ENCODE assay signal across 9 mouse cellular contexts in genomic region chr4:123182328-123183238, GRCm38 (mm10). TPM values are rescaled to one million over a fixed set of nuclear protein-coding genes. Genes with fewer than 3 reads are reported as not detected.
DNase-seq lines count a peak whose midpoint lies in the region; ATAC-seq and TF ChIP-seq lines count a peak whose summit lies in the region.
"Had no signal": no experiment of that assay in that cellular context is flagged by ENCODE, and none has a peak within 500 bp of the region (broad histone marks: within the 10 kb centered on the region; RNA-seq: fewer than 3 reads in every experiment).

Gene Hpcal4 (plus strand): TSS chr4:123183227.

- peaks cover 97% of the 10 kb centered on the region for H3K27me3 ChIP-seq in E14TG2a.4 (ENCODE audit: insufficient read depth, low read length)
- H3K27me3 ChIP-seq in embryonic facial prominence, embryonic 13.5 days, result peaks cover 76% of the 10 kb centered on the region
- peaks cover 77% of the 10 kb centered on the region for H3K27me3 ChIP-seq in hindbrain, embryonic 12.5 days

- TF ChIP-seq CTCF in E14TG2a.4 (conservative IDR thresholded peaks at IDR 0.05; ENCODE audit: low read length), result no peak

- no peaks in the 10 kb centered on the region for H3K36me3 ChIP-seq in E14TG2a.4 (ENCODE audit: insufficient read depth, low read length)
- H3K36me3 ChIP-seq in embryonic facial prominence, embryonic 13.5 days, result no peaks in the 10 kb centered on the region
- H3K36me3 ChIP-seq in hindbrain, embryonic 12.5 days, result no peaks in the 10 kb centered on the region

- under 1% methylated on average over 42 of the region's 44 CpGs for WGBS in embryonic facial prominence, embryonic 13.5 days
- under 1% methylated on average over 44 of the region's 44 CpGs for WGBS in hindbrain, embryonic 12.5 days

- H3K4me2 ChIP-seq in embryonic facial prominence, embryonic 13.5 days, result peak within 1 kb of the TSS; percentile 81
- peak within 1 kb of the TSS; percentile 79 for H3K4me2 ChIP-seq in hindbrain, embryonic 12.5 days (replicated peaks)

- peak; percentile 53; the same call in 1 of the 2 replicates for ATAC-seq in embryonic facial prominence, embryonic 13.5 days (ENCODE audit: insufficient number of reproducible peaks, insufficient read depth, low FRiP score, low TSS enrichment, low read depth)
- peak; percentile 67 for ATAC-seq in hindbrain, embryonic 12.5 days (ENCODE audit: low FRiP score)
- ATAC-seq in megakaryocyte-erythroid progenitor cell, adult 5-6 weeks (replicated peaks; ENCODE audit: low FRiP score, low TSS enrichment, poor library complexity, severe bottlenecking), result no peak

- peak within 1 kb of the TSS; percentile 62 for H3K9ac ChIP-seq in embryonic facial prominence, embryonic 13.5 days
- H3K9ac ChIP-seq in hindbrain, embryonic 12.5 days, result peak within 1 kb of the TSS; percentile 60; the same call in 1 of the 2 replicates

- peak; percentile 62 for DNase-seq in adrenal gland, postnatal 10 days
- DNase-seq in left cerebral cortex, adult 18-20 months (ENCODE audit: low spot score in 2 of 2), result peak; percentile 69 to 72
- DNase-seq in lung, postnatal 14 days, result peak; percentile 11
- DNase-seq in right cerebral cortex, postnatal 25 days, result peak; percentile 64

- no peak within 1 kb of the TSS for H3K27ac ChIP-seq in embryonic facial prominence, embryonic 13.5 days
- peak within 1 kb of the TSS; percentile 31; the same call in 1 of the 2 replicates for H3K27ac ChIP-seq in hindbrain, embryonic 12.5 days

- peak within 1 kb of the TSS; percentile 79 for H3K4me3 ChIP-seq in E14TG2a.4 (replicated peaks; ENCODE audit: low read length)
- peak within 1 kb of the TSS; percentile 53 for H3K4me3 ChIP-seq in embryonic facial prominence, embryonic 13.5 days
- peak within 1 kb of the TSS; percentile 45 for H3K4me3 ChIP-seq in hindbrain, embryonic 12.5 days
- H3K4me3 ChIP-seq: erythroblast, embryonic 14.5 days had no signal

- peaks cover 20% of the 10 kb centered on the region for H3K4me1 ChIP-seq in E14TG2a.4 (replicated peaks; ENCODE audit: low read depth, low read length)
- peaks cover 17% of the 10 kb centered on the region for H3K4me1 ChIP-seq in embryonic facial prominence, embryonic 13.5 days
- H3K4me1 ChIP-seq in hindbrain, embryonic 12.5 days, result peaks cover 13% of the 10 kb centered on the region

- H3K9me3 ChIP-seq in E14TG2a.4 (ENCODE audit: low read length), result no peaks in the 10 kb centered on the region
- H3K9me3 ChIP-seq in embryonic facial prominence, embryonic 13.5 days, result no peaks in the 10 kb centered on the region
- no peaks in the 10 kb centered on the region for H3K9me3 ChIP-seq in hindbrain, embryonic 12.5 days (replicated peaks)

RNA-seq across cellular contexts. Expression of gene Hpcal4, which starts in this region (rescaled TPM):
- 1 to 10 TPM; 5.0 to 10.0 TPM for total RNA-seq in adrenal gland, postnatal 10 days (2021)
- polyA plus RNA-seq in embryonic facial prominence, embryonic 13.5 days (2015; fragmentation: Nextera tagmentation; extraction: Ambion mirVana), result 0.26 and 0.44 TPM in 2 replicates
- 2.7 and 3.7 TPM in 2 replicates for polyA plus RNA-seq in hindbrain, embryonic 12.5 days (2016; fragmentation: Nextera tagmentation; extraction: Ambion mirVana)
- total RNA-seq in left cerebral cortex, adult 18-20 months (2021), result 100 to 1,000 TPM; 525 to 560 TPM
- total RNA-seq in megakaryocyte-erythroid progenitor cell, adult 5-6 weeks (2014; fragmentation: Nextera tagmentation), result not detected in 2 replicates
- not detected in 2 replicates for total RNA-seq in megakaryocyte-erythroid progenitor cell, adult 5-6 weeks (2017)
- polyA plus RNA-seq: erythroblast, embryonic 14.5 days had no signal

Comparison
In these comparisons a context has a peak if more than half of its experiments do, and no peak if none do; other contexts are left out.
1. RNA of gene Hpcal4 (total RNA-seq): 525 to 560 TPM in left cerebral cortex, adult 18-20 months; 5.0 to 10.0 TPM in adrenal gland, postnatal 10 days and not detected in megakaryocyte-erythroid progenitor cell, adult 5-6 weeks; every median in the first group is over 10 times any median in the second.
2. Peak in ATAC-seq, H3K4me3 ChIP-seq, H3K9ac ChIP-seq and H3K4me2 ChIP-seq in embryonic facial prominence, embryonic 13.5 days; RNA of the gene not detected or under 1 TPM.
3. DNase-seq: peak in every context shown above with its lines; median percentile 70 in left cerebral cortex, adult 18-20 months; 64 in right cerebral cortex, postnatal 25 days; 62 in adrenal gland, postnatal 10 days; 11 in lung, postnatal 14 days.
4. Peak in every context shown above with its lines, with median percentiles within 50 percentile points of each other: H3K4me3 ChIP-seq.